Mouse (Mus musculus): ENCODE data around the gene Zscan2.
A peak's percentile ranks its signal among the peaks of the same experiment; 100 is the strongest.

The Zscan2 gene

GRCm38 (mm10) chr7:80860729-80861274 lies at the start of gene Zscan2:
Zscan2 (plus strand) TSS chr7:80860920.
- DNase-seq, result peak; percentile 93 to 94

- DNase-seq, result no peak
These were observed 47.3 kb upstream of the Zscan2 start for GRCm38 (mm10) chr7:80813397-80813796.

GRCm38 (mm10) chr7:80816641-80817040 lies 44.1 kb upstream of the Zscan2 start:
- no peak for DNase-seq

GRCm38 (mm10) chr7:80820838-80821237 lies 39.9 kb upstream of the Zscan2 start:
- DNase-seq, result no peak

GRCm38 (mm10) chr7:80823267-80823666 lies 37.5 kb upstream of the Zscan2 start:
- no peak for DNase-seq

- no peak for DNase-seq
These were observed 36.6 kb upstream of the Zscan2 start for GRCm38 (mm10) chr7:80823875-80824682.

GRCm38 (mm10) chr7:80825843-80826403 lies 34.8 kb upstream of the Zscan2 start, which contains the start of gene Iqgap1:
Iqgap1 (minus strand) TSS chr7:80825974.
- no peak for DNase-seq

GRCm38 (mm10) chr7:80828146-80828860 lies 32.4 kb upstream of the Zscan2 start:
- DNase-seq, result no peak

GRCm38 (mm10) chr7:80830193-80830803 lies 30.4 kb upstream of the Zscan2 start:
- DNase-seq, result no peak

GRCm38 (mm10) chr7:80832191-80832590 lies 28.5 kb upstream of the Zscan2 start:
- peak in 1 of 2 experiments; percentile 37 for DNase-seq

- DNase-seq, result peak; percentile 58 to 68
These were observed 27.6 kb upstream of the Zscan2 start for GRCm38 (mm10) chr7:80832996-80833650.

GRCm38 (mm10) chr7:80833651-80834532 lies 26.8 kb upstream of the Zscan2 start:
- DNase-seq, result no peak

GRCm38 (mm10) chr7:80835984-80836652 lies 24.6 kb upstream of the Zscan2 start:
- DNase-seq, result no peak

GRCm38 (mm10) chr7:80837736-80838135 lies 23.0 kb upstream of the Zscan2 start:
- DNase-seq, result peak in 1 of 2 experiments; percentile 57

GRCm38 (mm10) chr7:80838247-80838646 lies 22.5 kb upstream of the Zscan2 start:
- no peak for DNase-seq

- no peak for DNase-seq
These were observed 21.0 kb upstream of the Zscan2 start for GRCm38 (mm10) chr7:80839755-80840154.

GRCm38 (mm10) chr7:80840241-80840640 lies 20.5 kb upstream of the Zscan2 start:
- no peak for DNase-seq

GRCm38 (mm10) chr7:80840937-80841336 lies 19.8 kb upstream of the Zscan2 start:
- DNase-seq, result no peak

GRCm38 (mm10) chr7:80842132-80842531 lies 18.6 kb upstream of the Zscan2 start:
- no peak for DNase-seq

GRCm38 (mm10) chr7:80843176-80843575 lies 17.5 kb upstream of the Zscan2 start:
- no peak for DNase-seq

All from kidney, adult 8-10 months (tissue).